Mouse (Mus musculus): ENCODE measurements at regions not wholly inside any gene's neighbourhood (a gene's known extent, or its start where the extent isn't known, plus 50 kb on each side); places are given as distances from the start of the nearest gene placed in this dataset.

GRCm38 (mm10) chr17:4813232-4813631 lies 180.9 kb upstream of the Arid1b start:
- DNase-seq: no peak

- DNase-seq: no peak
Measured at GRCm38 (mm10) chr17:4813666-4814065, 180.5 kb upstream of the Arid1b start.

DNA sequence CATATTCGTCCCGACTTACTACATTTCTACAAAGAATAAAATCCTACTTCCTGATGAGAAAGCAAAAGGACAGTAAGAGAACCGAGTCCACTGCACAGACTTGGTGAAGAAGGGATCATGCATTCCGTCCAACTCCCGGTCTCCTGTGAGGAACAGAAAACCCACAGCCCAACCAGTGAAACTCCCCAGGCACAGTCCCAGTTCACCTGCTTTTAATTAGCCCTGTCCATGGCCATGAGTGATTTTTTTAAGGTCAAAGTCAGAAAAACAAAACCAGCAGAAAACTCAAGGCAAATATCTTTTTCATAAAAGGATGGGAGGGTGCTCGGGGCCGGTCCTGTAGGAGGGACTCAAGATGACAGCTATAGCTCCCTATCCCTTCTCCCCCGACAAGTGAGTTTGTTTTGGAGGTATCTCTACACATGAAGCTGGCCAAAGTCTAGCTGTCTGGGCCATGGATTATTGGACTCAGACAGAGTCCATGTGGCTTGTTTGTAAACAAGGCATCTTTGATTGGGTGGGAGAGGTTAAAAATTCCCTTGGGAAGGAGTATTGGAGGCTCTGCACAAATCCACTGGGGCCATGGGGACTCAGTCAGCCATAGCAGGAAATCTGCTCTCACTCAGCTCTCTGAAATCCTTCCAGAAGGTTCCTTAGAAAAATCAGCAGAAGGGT lies 168.8 kb upstream of the Arid1b start:
- no peak for DNase-seq

DNA sequence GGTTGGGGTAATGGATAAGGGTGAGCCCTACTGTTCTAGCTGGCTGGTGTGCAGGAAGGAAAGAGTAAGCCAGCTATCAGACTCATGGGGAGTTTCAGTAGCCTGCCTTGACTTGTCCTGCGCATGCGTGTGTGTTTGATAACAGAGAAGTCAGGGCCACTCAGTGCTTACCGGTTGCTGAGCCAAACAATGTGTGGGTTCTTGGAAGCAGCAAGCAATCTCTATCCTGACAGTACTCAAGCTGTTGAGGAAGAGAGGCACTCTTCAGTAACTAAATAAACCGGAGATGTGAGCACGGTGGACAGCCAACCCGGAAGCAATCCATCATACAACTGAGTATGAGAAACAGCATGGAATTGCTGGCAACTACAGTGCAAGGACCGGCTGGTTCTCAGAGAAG lies 160.1 kb upstream of the Arid1b start:
- DNase-seq: no peak

DNA sequence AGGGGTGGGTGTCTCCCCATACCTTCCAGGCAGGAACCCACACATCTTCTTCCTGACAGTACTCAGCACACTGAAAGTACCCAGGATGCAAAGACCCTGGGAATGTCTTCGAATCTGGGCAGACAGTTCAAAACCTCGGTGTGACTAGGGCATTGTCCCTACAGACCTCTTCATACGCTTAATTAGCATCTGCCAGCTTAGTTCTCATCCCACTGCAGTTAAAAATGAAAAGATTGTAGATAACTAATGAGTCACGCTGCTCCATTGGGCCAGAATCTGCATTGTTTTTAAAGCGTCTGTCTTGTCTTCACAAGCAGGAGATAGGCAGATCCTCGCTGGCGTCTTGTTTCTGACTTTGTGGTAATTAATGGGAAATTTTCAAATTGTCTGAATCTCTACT lies 159.6 kb upstream of the Arid1b start:
- no peak for DNase-seq

DNA sequence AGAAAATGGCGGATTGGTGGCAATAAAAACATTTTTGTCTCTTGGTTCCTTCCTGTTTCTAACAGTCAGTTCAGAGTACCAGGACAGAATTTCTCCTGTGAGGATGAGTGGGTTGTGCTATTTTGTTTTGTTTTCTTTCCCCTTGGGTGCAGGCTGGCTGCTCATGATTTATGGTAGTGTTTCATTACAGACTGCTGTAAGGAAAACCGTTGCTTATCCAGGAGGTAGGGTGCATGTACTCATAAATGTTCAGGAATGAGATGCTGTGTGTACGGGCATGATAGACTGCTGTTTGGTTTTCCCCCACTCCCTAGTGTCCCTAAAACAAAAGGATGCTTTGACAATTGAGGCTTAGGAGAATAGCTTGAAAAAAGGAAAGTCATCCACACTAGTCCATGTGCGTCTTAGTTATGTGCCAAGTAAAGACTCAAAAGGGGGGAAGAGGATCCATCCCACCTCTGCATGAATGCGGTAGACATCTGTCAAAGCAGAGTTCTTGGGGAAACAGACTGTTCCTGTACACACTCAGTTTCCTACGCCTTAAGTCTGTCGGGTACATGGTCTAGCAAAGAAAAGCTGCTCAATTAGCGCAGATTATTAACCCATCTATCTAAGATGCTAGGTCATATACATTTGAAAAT lies 158.9 kb upstream of the Arid1b start:
- no peak for DNase-seq

DNA sequence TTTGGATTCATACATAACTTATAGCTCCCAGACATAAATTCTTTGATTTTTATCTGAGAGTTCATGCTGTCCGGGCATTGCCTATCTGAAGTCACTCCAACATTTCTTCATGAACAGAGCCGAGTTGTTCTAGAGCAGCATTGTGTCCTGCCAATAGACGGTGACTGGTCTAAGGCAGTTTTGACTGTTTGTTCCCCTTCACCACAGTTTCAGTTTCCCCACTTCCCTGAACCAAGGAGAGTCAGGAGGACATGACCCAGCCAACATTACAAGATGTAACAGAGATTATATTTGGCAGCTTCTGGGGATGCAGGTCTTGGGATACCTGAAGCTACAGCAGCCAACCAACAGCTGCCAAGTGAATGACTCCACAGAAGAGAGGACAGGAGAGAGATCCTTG lies 154.0 kb upstream of the Arid1b start:
- DNase-seq: no peak

DNA sequence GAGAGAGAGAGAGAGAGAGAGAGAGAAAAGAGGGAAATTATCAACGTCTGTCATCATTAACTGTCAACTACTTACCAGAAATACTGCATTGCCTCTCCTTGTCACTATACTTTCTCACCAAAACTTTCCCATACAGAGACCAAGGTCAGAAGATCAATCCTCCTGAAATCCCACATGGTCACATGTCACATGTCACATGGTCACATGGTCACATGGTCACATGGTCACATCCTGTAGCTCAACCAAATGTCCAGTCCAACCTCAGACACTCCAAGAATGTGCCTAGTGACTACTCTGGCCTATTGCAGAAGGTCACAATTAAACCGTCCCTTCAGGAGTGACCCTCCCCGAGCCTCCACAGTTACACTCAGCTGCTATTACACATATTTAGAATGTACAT lies 135.8 kb upstream of the Arid1b start:
- DNase-seq: no peak

- no peak for DNase-seq
Measured at GRCm38 (mm10) chr17:4864901-4865300, 129.2 kb upstream of the Arid1b start.

GRCm38 (mm10) chr17:4865621-4866020 lies 128.5 kb upstream of the Arid1b start:
- no peak for DNase-seq

DNA sequence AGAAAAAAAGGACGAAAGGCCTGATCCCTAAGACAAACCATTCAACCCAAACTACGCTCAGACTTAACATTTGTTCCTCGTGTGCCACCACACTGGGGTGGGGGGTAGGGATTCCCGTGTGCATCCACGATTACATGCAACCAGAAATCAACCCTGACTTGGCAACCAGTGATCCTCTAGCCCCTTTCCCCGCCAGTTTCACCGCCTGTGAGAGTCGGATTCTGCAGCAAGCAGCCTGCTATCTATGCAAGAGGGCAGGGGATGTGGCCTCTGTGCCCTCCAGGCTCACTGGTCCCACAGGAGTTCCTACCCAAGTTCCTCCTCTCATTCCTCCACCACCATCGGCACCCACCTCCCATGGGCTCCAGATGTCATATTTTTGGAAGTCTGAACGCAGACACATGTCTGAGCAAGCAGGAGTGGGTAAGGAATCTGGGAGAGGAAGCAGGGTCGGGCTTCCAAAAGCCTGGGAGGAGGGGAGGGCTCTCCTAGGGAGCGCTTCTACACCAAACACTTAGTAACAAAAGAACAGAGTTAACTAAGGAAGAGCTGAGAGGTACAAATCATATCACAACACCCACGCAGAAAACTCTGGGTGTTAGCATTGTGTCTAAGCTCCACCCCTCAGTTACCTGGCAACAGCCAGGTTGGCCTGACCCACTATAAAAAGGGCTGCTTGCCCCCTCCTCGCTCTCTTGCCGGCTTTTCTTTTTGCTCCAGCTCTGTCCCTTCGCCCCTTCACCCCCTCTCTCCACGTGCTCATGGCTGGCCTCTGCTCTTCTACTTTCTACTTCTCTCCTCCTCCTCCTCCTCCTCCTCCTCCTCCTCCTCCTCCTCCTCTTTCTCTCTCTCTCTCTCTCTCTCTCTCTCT lies 127.9 kb upstream of the Arid1b start:
- DNase-seq: no peak

DNA sequence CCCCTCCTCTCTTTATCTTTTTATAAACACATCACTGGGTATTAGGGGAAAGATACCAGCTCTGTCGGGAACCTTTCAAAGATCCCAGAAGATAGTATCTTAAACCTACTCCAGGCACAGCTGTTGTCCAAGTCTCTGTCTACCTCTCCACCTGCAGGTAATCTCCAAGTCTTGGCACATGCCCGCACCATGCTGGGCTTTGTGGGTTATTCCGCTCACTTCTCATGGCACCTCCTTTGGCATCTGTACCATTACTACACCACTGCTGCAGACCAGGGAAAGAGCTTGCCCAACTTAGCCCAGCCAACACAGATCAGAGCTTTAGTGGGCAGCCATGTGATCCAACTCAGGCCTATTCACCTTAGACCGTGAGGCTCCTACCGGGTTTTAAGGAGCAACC lies 127.0 kb upstream of the Arid1b start:
- no peak for DNase-seq

DNA sequence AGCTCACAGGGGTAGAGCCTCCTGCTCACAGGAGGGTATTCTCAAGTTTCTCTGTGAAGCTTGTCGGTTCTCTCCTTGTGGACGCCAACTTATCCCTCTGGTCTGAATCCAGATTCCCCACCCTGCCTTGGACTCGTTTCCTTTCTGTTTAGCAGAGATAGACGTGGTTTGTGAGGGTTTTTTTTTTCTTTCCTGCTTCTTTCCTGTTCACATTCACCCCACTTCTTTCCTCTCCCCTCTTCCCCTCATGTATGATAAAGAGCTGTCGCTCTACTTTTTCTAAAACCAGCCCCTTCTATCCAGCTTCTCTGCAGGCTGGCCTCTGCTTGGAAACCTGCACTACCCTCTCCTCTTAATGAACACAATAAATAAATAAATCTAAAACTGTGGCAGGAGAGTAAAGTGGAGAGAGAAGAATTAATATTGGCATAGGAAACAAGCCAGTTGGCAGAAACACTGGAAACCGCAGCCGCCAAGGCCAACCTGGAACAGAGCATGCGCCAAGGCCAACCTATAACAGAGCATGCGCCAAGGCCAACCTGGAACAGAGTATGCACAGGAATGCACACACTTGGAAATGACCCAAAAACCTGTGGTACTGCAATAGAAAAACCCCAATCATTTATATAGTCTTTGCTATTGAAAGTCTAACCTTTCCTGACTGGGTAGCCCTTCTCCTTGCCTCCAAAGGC lies 126.2 kb upstream of the Arid1b start:
- no peak for DNase-seq

DNA sequence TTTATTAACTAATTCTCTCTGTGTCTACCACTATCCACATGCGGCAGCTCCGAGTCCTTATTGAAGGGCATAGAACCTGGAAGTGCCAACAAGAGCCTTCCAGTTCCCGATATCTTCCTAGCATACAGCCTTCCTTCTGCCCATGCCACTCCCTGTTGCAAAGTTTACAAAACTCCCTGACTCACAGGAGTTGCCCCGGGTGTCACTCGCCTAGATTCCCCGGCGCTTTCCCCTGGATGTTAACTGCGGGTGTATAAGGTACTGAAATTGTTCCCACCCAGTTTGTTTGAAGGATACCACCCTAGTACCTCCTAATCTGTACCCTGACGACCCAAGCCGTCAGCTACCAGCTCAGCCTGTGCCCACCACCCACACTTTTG lies 125.7 kb upstream of the Arid1b start:
- DNase-seq: no peak

DNA sequence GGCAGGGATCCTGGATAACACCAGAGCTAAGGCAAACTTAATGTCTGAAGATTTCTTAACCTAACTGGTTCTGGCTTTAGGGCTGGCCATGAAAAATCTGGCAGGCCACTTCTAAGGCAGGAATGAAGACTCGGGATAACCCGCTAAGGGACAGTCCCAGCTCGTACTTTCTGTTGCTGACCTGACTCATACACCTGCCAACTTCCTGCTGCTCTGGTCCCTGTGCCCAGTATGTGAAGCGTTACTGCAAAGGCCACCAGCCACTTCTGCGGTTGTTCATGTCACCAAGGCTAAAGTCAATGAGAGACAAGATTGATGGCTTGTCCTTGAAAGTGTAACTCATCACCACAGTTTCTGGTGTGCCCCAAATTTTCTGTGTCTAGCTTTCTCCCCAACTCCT lies 125.3 kb upstream of the Arid1b start:
- DNase-seq: no peak

- DNase-seq: no peak
Measured at GRCm38 (mm10) chr17:4871267-4871666, 122.9 kb upstream of the Arid1b start.

- no peak for DNase-seq
Measured at GRCm38 (mm10) chr17:4874459-4874858, 119.7 kb upstream of the Arid1b start.

GRCm38 (mm10) chr17:4875086-4876046 lies 118.8 kb upstream of the Arid1b start:
- DNase-seq: no peak

- no peak for DNase-seq
Measured at GRCm38 (mm10) chr17:4876431-4876830, 117.7 kb upstream of the Arid1b start.

DNA sequence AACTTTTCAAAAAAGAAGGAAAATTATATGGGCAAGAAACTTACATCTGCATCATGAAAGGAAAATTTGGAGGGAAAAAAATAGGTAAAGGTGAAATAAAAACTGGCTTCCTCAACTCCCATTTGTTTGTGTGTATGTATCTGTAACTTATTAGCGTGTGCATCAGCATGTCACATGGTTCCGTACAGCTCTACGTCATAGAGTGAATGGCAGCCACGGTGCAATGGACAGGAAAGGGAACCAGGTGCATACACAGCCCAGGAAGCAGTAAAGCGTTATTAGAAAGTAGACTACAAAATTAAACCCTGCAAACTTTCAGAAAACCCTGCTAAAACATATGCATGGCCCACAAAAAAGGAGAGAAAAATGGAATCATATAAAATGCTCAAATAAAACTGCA lies 112.7 kb upstream of the Arid1b start:
- DNase-seq: no peak

DNA sequence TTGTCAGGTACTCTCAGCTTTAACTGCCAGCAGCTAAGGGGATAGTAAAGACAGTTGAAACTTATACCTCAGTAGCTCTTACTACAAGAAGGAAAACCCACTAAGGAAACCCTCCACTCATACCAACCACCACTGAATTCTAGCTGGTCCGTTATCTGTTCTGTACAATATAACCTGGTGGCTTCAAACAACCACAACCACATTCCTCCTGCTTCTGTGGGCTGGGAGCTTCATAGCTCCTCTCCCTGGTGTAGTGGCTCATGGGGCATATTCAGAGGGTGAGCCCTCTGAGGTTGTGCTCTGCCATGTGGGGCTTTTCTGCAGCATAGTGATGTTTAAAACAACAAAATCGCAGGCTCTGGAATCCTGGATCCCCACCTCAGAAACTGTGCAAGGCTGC lies 110.0 kb upstream of the Arid1b start:
- DNase-seq: no peak

DNA sequence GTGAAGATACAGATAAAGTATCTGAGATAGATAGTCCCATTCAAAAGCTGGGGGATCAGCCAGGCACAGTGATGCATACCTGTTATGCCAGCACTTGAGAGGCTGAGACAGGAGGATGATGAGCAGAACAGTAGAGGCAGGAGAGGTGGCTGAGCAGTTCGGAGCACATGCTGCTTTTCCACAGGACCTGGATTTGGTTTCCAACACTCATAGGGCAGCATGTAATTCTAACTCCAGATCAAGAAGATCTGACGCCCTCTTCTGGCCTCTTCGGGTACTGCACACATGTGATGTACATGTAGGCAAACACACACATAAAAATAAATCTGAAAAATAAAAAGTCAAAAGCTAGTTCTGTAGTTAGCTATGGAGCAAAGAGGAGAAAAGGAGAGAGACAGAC lies 109.4 kb upstream of the Arid1b start:
- DNase-seq: no peak
